Mouse (Mus musculus): ENCODE measurements around the gene Tmem44.

DNA sequence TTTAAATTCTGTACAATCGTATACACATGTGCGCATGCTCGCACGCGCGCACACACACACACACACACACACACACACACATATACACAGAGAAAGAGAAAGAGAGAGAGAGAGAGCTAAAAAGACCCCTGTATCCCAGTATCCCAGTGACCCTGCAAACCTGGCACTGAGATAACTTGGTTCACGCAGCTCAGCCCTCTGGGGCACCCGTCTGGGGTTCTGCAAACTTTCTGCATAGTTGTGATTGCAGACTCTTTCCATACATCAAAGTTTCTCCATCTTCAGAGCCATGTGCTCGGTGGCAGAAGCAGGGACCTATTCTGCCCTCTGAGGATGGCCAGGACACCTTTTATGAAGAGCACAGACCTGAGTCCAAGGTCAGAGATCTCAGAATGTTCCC, 33.6 kb downstream of the Tmem44 start:
- TF ChIP-seq CTCF (IDR thresholded peaks at IDR 0.05; ENCODE audit: borderline replicate concordance, insufficient read depth, low read depth, low read length), result no peak
- TF ChIP-seq POLR2A (IDR thresholded peaks at IDR 0.05; ENCODE audit: borderline replicate concordance, insufficient read depth, low read length), result no peak

All from cerebellum, adult 2 months (tissue).